Mouse (Mus musculus) limb, embryonic 11.5 days (tissue): ENCODE results near the gene Zfp385c. TPM values are rescaled to one million over a fixed set of nuclear protein-coding genes. Genes with fewer than 3 reads are reported as not detected.

Source experiments
- ATAC-seq: fragments of 200-750 bp; cut with Nextera tagmentation; 2 replicates; pipeline ENCODE4 v1.8.0; 2017; ENCODE audit warnings: low read depth; ENCODE audit not compliant: insufficient number of reproducible peaks, low FRiP score, low TSS enrichment
- DNase-seq: peaks from one replicate; pipeline ENCODE4 v3.0.0-alpha.2; 2015; ENCODE audit warnings: low spot score
- H3K27ac ChIP-seq: fragments of 300-500 bp; sonication (generic); replicated peaks from 2 replicates; pipeline ENCODE4 v1.5.1; 2014; ENCODE audit warnings: low read depth, mild to moderate bottlenecking, low read length
- H3K27me3 ChIP-seq: fragments of 300-500 bp; sonication (generic); 2 replicates; pipeline ENCODE4 v1.6.1; 2014; ENCODE audit warnings: mild to moderate bottlenecking, low read length, mixed read lengths; ENCODE audit not compliant: control insufficient read depth, insufficient read depth
- H3K36me3 ChIP-seq: fragments of 300-500 bp; sonication (generic); 2 replicates; pipeline ENCODE4 v1.6.1; 2014; ENCODE audit warnings: mild to moderate bottlenecking, low read length, moderate library complexity, mixed read lengths; ENCODE audit not compliant: control insufficient read depth, insufficient read depth
- H3K4me1 ChIP-seq: fragments of 300-500 bp; sonication (generic); 2 replicates; pipeline ENCODE4 v1.6.1; 2014; ENCODE audit warnings: low read length, mixed read lengths; ENCODE audit not compliant: control insufficient read depth, insufficient read depth
- H3K4me2 ChIP-seq: fragments of 300-500 bp; sonication (generic); 2 replicates; pipeline ENCODE4 v1.6.1; 2014; ENCODE audit warnings: low read depth, mild to moderate bottlenecking, moderate library complexity; ENCODE audit not compliant: severe bottlenecking
- H3K4me3 ChIP-seq: fragments of 300-500 bp; sonication (generic); 2 replicates; pipeline ENCODE4 v1.5.1; 2014; ENCODE audit warnings: low read depth, low read length
- H3K9ac ChIP-seq: fragments of 300-500 bp; sonication (generic); 2 replicates; pipeline ENCODE4 v1.6.1; 2014; ENCODE audit warnings: mild to moderate bottlenecking, low read length
- H3K9me3 ChIP-seq: fragments of 300-500 bp; sonication (generic); 2 replicates; pipeline ENCODE4 v1.6.1; 2016; ENCODE audit warnings: low read length; ENCODE audit not compliant: control insufficient read depth
- WGBS: fragments of 180-500 bp; shearing (Covaris S2); extraction: QIAGEN DNeasy Blood & Tissue Kit; methylation state at CpG from one replicate; pipeline ENCODE4 v1.1.7; 2014; 5-methylcytosine and 5-hydroxymethylcytosine counted together
- polyA plus RNA-seq: library from polyadenylated mRNA; unstranded; fragments of >200 nt; fragmentation: Nextera tagmentation; extraction: Ambion mirVana; gene quantifications from 2 replicates; pipeline ENCODE4 v1.2.1, GENCODE M21; 2014

Zfp385c gene
- polyA plus RNA-seq, 1 experiment from 2014 or later: 0.19 TPM

- Histone ChIP-seq H3K9ac (no peak within 1 kb of the TSS), H3K4me3 (no peak within 1 kb of the TSS), H3K4me2 (no peak within 1 kb of the TSS), H3K36me3 (peaks cover 9% of the 10 kb centered on the region; the same call in 1 of the 2 replicates), H3K9me3 (no peaks in the 10 kb centered on the region), H3K27ac (no peak within 1 kb of the TSS), H3K4me1 (no peaks in the 10 kb centered on the region), H3K27me3 (no peaks in the 10 kb centered on the region)
- WGBS: 67% methylated on average over 7 of the region's 7 CpGs
- no peak for ATAC-seq
- DNase-seq: no peak
Measured at GRCm38 (mm10) chr11:100703851-100704531, 11.7 kb upstream of the Zfp385c start, which contains the start of gene Dhx58. TSS of gene Dhx58 (minus strand) at chr11:100704271.

- H3K9me3 ChIP-seq: no peaks in the 10 kb centered on the region
- DNase-seq: no peak
- no peak overlapping the region for H3K9ac ChIP-seq
- 69% methylated on average over 11 of the region's 11 CpGs for WGBS
- no peak overlapping the region for H3K4me2 ChIP-seq
- H3K27ac ChIP-seq: no peak overlapping the region
- peaks cover 6% of the 10 kb centered on the region; the same call in 1 of the 2 replicates for H3K36me3 ChIP-seq
- no peak overlapping the region for H3K4me3 ChIP-seq
- no peaks in the 10 kb centered on the region for H3K27me3 ChIP-seq
- no peak for ATAC-seq
- H3K4me1 ChIP-seq: no peaks in the 10 kb centered on the region
Measured at GRCm38 (mm10) chr11:100703366-100703765, 11.1 kb upstream of the Zfp385c start.

GRCm38 (mm10) chr11:100702906-100703305 is 10.7 kb upstream of the Zfp385c start:
- WGBS: 44% methylated on average over 7 of the region's 7 CpGs
- DNase-seq: no peak
- Histone ChIP-seq H3K27ac (no peak overlapping the region), H3K4me1 (no peaks in the 10 kb centered on the region), H3K27me3 (no peaks in the 10 kb centered on the region), H3K36me3 (peaks cover 3% of the 10 kb centered on the region; the same call in 1 of the 2 replicates), H3K4me3 (no peak overlapping the region), H3K4me2 (no peak overlapping the region), H3K9ac (no peak overlapping the region), H3K9me3 (no peaks in the 10 kb centered on the region)
- no peak for ATAC-seq

GRCm38 (mm10) chr11:100702081-100702851 is 10.0 kb upstream of the Zfp385c start:
- ATAC-seq (no peak), DNase-seq (peak; percentile 78)
- Histone ChIP-seq H3K36me3 (peaks cover 3% of the 10 kb centered on the region; the same call in 1 of the 2 replicates), H3K9ac (no peak overlapping the region), H3K4me2 (no peak overlapping the region), H3K4me3 (no peak overlapping the region), H3K27me3 (no peaks in the 10 kb centered on the region), H3K4me1 (no peaks in the 10 kb centered on the region), H3K9me3 (no peaks in the 10 kb centered on the region), H3K27ac (no peak overlapping the region)
- WGBS: 37% methylated on average over 19 of the region's 19 CpGs

GRCm38 (mm10) chr11:100701301-100701700 is 9.0 kb upstream of the Zfp385c start:
- DNase-seq (peak; percentile 65), ATAC-seq (no peak)
- H3K9ac ChIP-seq: no peak overlapping the region
- H3K9me3 ChIP-seq: no peaks in the 10 kb centered on the region
- H3K27ac ChIP-seq: no peak overlapping the region
- no peaks in the 10 kb centered on the region for H3K27me3 ChIP-seq
- WGBS: under 1% methylated on average over 14 of the region's 14 CpGs
- H3K4me3 ChIP-seq: 0 out of 2 replicates have a peak overlapping the region, but pooled peaks have one; percentile 4
- peak overlapping the region; percentile 34; the same call in 1 of the 2 replicates for H3K4me2 ChIP-seq
- H3K36me3 ChIP-seq: peaks cover 3% of the 10 kb centered on the region; the same call in 1 of the 2 replicates
- H3K4me1 ChIP-seq: no peaks in the 10 kb centered on the region

- WGBS: 73% methylated on average over 3 of the region's 3 CpGs
- H3K9ac ChIP-seq: no peak overlapping the region
- no peak overlapping the region for H3K27ac ChIP-seq
- no peaks in the 10 kb centered on the region for H3K4me1 ChIP-seq
- no peaks in the 10 kb centered on the region for H3K27me3 ChIP-seq
- DNase-seq: no peak
- H3K36me3 ChIP-seq: peaks cover 3% of the 10 kb centered on the region; the same call in 1 of the 2 replicates
- peak overlapping the region; percentile 34; the same call in 1 of the 2 replicates for H3K4me2 ChIP-seq
- no peaks in the 10 kb centered on the region for H3K9me3 ChIP-seq
- H3K4me3 ChIP-seq: no peak overlapping the region
- no peak for ATAC-seq
Measured at GRCm38 (mm10) chr11:100700710-100701109, 8.5 kb upstream of the Zfp385c start.

- ATAC-seq: no peak
- WGBS: 68% methylated on average over 7 of the region's 7 CpGs
- DNase-seq: no peak
Measured at GRCm38 (mm10) chr11:100697921-100698320, 5.7 kb upstream of the Zfp385c start.

GRCm38 (mm10) chr11:100694926-100695325 is 2.7 kb upstream of the Zfp385c start:
- H3K4me2 ChIP-seq: no peak overlapping the region
- no peaks in the 10 kb centered on the region for H3K36me3 ChIP-seq
- ATAC-seq: no peak
- DNase-seq: peak; percentile 91
- H3K27me3 ChIP-seq: peaks cover 21% of the 10 kb centered on the region
- H3K9ac ChIP-seq: no peak overlapping the region
- H3K4me1 ChIP-seq: no peaks in the 10 kb centered on the region; the same call in 1 of the 2 replicates
- no peaks in the 10 kb centered on the region for H3K9me3 ChIP-seq
- 40% methylated on average over 5 of the region's 5 CpGs for WGBS
- no peak overlapping the region for H3K4me3 ChIP-seq
- H3K27ac ChIP-seq: no peak overlapping the region

More at GRCm38 (mm10) chr11:100697921-100698320, 5.7 kb upstream of the Zfp385c start:
- no peak overlapping the region for H3K4me3 ChIP-seq
- no peaks in the 10 kb centered on the region for H3K9me3 ChIP-seq
- no peak overlapping the region for H3K4me2 ChIP-seq
- no peak overlapping the region for H3K27ac ChIP-seq
- H3K9ac ChIP-seq: no peak overlapping the region
- H3K36me3 ChIP-seq: no peaks in the 10 kb centered on the region
- H3K4me1 ChIP-seq: no peaks in the 10 kb centered on the region; the same call in 1 of the 2 replicates
- no peaks in the 10 kb centered on the region for H3K27me3 ChIP-seq
